Mouse (Mus musculus) CH12.LX (cell line): ENCODE results near the gene Gm20671.
"Not testable (repeated sequence)": the region's sequence is repeated elsewhere in the genome, so short reads cannot be mapped to it uniquely, and the experiment has no call there.

Experiments used
- CTCF ChIP-seq, 2 experiments: IDR thresholded peaks in 1 of 2; conservative IDR thresholded peaks in 1 of 2; 2 replicates each; pipeline ENCODE4 v1.5.1; 2011 to 2012; ENCODE audit warnings: low read depth in 2 of 2, low read length in 2 of 2, improper control_type of control experiment in 1 of 2, inconsistent platforms in 1 of 2, mild to moderate bottlenecking in 1 of 2, moderate library complexity in 1 of 2
- KAT2A ChIP-seq: IDR thresholded peaks from 2 replicates; pipeline ENCODE4 v1.6.1; 2012; ENCODE audit warnings: low read length, improper control_type of control experiment, inconsistent platforms; ENCODE audit not compliant: insufficient replicate concordance
- MEF2A ChIP-seq: IDR thresholded peaks from 2 replicates; pipeline ENCODE4 v1.6.1; 2014; ENCODE audit warnings: low read depth, mild to moderate bottlenecking, inconsistent platforms, low read length, improper control_type of control experiment, borderline replicate concordance
- POLR2A ChIP-seq: IDR thresholded peaks from 2 replicates; pipeline ENCODE4 v1.6.1; 2011; ENCODE audit warnings: low read depth, mild to moderate bottlenecking, improper control_type of control experiment, low read length
- USF2 ChIP-seq: conservative IDR thresholded peaks from 2 replicates; pipeline ENCODE4 v1.6.1; 2011; ENCODE audit warnings: low read depth, low read length, improper control_type of control experiment

DNA sequence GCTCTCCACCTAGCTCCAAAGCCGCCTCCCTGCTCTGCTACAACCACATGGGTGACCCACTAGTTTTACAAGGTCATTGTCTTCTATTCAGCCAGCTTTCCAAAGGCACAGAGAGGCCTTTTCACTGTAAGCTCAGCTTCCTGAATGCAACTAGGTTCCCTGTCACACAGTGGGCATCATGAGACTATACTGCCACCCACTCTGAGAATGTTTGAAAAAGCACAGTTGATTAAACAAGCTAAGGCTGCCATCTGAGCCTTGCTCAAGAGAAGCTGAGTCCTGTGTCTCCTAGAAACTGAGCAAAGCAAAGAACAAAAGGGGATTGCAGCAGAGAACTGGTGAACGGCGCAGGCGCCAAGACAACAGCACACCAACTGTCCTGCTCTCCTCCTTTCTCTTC, 85.5 kb downstream of the Gm20671 start:
- not testable (repeated sequence) for TF ChIP-seq USF2; POLR2A; KAT2A; MEF2A; CTCF (conservative IDR thresholded peaks at IDR 0.05 in 1 of 2, IDR thresholded peaks at IDR 0.05 in 1 of 2; ENCODE audit: low read depth in 2 of 2, low read length in 2 of 2)
